Mouse (Mus musculus) activated CD4-positive, CD25-positive, alpha-beta regulatory T cell, adult 4 months (primary cell): ENCODE results near the gene Gmfg. TPM values are rescaled to one million over a fixed set of nuclear protein-coding genes. Genes with fewer than 3 reads are reported as not detected.

Experiments
- ATAC-seq: one replicate; pipeline ENCODE4 v1.8.0; 2017
- polyA plus RNA-seq, 2 experiments: library from polyadenylated mRNA; unstranded; fragments of 100-300 nt; shearing (Covaris generic); gene quantifications; one replicate each; pipeline ENCODE4 v1.2.1; 2017

The Gmfg gene
- polyA plus RNA-seq: 100 to 1,000 TPM; 694 to 773 TPM

DNA sequence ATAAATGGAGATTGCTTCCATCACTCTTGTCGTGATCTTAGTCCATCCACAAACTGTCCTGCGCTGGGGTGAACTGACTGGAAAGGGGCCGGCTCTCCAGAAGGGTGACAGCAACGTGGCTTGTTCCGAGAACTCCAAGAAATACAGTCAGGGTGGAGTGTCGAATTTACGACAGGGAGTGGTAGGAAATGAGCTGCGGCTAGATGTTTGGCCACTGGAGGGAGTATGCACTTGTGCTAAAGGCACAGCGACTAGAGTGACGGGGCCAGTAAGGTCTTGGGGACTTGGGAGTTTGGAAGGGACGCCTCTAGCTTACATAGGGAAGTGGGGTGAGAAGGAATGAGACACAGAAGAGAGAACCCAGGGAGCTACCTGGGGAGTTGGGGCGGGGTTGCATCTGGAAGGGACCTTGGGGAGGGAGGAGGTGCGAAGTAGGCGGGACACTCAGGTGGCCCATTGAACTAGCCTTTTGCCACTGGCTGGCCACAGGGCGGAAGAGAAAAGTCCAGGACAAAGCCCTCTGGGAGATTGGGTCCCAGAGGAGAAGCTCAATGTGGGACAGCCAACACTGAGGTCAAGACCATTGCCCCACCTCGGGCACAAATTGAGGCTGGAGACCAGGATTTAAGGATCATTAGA is at the start of gene Gmfg:
Gene Gmfg (plus strand): TSS at position 516 of the 639 bp plus-strand sequence.
- ATAC-seq: peak; percentile 40

DNA sequence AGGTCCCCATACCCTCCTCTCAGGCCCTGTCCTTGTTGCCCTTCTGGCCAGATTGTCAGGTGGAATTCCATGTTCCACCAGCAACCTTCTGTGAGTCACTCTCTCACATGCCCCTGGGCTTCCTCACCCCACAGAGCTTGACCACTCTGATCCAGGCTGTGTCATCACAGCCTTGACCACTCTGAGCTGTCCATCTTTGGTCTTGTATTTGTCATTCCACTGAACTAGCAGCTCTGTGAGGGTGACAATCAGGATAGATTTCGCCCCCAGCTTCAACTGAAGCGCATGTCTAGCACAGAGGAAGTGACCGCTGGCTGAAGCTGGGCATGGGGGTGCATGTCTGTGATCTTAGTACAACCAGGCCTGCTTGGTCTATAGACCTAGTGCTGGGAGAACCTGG is 46.9 kb upstream of the Gmfg start:
- no peak for ATAC-seq

DNA sequence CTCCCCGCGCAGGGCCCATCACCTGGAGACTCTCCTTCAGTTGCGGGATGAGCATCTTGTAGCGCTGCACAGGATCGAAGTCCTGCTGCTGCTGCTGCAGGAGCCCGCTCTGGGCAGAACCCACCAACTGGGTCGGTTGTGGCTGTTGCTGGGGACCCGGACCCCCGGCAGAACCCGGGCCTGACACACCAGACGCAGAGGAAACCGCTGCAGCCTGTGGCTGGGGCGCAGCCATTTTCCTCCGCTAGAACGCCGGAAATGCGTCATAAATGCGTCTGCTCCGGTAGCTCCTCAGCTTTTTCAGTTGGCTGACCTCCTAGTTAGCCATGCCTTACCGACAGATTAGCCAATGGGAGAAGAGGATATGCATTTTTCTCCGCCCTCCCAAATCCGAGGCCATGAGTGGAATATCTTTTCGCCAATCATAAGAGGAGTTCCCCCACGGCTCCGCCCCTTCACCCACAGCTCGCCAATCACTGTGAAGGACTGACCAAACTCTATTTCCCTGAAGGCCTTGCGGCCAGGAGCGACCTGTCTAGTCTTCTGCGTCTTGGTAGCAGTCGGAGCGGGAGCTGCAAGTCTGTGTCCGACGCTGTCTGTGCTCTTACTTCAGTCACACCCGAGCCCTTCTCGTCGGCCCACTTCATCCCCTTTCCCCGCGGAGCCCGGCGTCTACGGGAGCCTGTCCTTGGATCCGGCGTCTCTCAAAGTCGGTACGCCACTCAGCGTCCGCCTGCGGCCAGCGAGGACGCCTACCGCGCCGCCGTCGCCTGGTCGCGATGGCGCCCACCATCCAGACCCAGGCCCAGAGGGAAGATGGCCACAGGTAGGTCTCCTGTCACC is 44.6 kb upstream of the Gmfg start, which contains the start of the genes Med29 and Paf1:
Gene Med29 (minus strand): TSS at position 280 of the 843 bp plus-strand sequence.
Gene Paf1 (plus strand): TSS at position 523 of the 843 bp plus-strand sequence.
- peak; percentile 96 for ATAC-seq

DNA sequence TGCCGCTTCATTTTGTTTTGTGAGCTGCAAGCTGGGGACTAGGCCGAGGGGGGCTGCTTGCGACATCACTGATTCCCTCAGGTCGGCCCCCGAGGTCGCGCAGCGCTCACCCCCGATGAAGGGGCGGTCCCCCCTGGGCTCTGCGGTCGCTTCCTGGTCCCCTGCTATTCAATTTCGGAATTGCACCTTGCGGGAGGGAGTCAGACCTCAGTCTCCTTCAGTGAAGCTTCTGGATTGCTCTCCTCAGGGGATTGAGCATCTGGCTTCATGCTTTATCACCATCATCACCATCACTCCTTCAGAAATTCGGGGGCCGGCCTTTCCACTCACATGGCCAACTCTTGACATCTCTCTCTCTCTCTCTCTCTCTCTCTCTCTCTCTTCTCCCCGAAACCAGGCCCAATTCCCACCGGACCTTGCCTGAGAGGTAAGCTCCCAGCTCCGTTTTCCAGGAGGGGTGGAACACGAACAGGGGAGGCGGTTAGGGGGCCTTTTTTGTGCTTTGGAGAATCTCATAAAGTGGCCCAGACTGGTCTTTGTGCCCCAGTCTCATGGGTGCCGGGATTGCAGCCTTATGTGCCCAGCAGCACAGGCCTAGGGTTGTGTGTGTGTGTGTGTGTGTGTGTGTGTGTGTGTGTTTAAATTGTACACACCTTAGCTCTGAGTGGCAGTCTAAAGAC is 43.8 kb upstream of the Gmfg start:
- peak; percentile 3 for ATAC-seq

DNA sequence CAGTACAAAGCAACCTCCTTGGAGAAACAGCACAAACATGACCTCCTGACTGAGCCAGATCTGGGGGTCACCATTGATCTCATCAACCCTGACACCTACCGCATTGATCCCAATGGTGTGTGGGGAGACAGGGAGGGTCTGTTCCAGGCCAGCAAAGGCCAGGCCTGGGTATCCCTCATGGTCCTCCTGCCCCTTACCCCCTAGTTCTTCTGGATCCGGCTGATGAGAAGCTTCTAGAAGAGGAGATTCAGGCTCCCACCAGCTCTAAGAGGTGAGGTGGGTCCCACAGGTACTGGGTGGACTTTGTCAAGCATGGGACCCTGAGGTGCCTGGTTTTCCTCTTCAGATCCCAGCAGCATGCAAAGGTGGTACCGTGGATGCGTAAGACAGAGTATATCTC is 41.8 kb upstream of the Gmfg start:
- ATAC-seq: no peak

- no peak for ATAC-seq
These were observed 39.2 kb upstream of the Gmfg start for GRCm38 (mm10) chr7:28398000-28398399.

DNA sequence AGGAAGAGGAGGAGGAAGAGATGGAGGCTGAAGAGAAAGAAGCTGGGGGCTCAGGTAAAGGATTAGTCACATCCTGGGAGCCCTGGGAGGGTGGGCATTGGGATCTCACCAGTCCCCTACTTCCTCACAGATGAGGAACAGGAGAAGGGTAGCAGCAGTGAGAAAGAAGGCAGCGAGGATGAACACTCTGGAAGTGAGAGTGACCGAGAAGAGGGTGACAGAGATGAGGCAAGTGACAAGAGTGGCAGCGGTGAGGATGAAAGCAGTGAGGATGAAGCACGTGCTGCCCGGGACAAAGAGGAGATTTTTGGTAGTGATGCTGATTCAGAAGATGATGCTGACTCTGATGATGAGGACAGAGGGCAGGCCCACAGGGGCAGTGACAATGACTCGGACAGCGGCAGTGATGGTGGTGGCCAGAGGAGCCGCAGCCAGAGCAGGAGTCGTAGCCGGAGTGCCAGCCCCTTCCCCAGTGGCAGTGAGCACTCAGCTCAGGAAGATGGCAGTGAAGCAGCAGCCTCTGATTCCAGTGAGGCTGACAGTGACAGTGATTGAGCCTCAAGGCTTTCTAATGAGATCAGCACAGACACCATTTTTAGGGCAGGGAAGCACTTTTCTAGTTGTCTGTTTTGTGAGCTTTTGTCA is 38.4 kb upstream of the Gmfg start:
- no peak for ATAC-seq

GRCm38 (mm10) chr7:28401030-28401429 is 36.2 kb upstream of the Gmfg start:
- ATAC-seq: no peak

- no peak for ATAC-seq
These were observed 35.3 kb upstream of the Gmfg start for GRCm38 (mm10) chr7:28401942-28402341.

DNA sequence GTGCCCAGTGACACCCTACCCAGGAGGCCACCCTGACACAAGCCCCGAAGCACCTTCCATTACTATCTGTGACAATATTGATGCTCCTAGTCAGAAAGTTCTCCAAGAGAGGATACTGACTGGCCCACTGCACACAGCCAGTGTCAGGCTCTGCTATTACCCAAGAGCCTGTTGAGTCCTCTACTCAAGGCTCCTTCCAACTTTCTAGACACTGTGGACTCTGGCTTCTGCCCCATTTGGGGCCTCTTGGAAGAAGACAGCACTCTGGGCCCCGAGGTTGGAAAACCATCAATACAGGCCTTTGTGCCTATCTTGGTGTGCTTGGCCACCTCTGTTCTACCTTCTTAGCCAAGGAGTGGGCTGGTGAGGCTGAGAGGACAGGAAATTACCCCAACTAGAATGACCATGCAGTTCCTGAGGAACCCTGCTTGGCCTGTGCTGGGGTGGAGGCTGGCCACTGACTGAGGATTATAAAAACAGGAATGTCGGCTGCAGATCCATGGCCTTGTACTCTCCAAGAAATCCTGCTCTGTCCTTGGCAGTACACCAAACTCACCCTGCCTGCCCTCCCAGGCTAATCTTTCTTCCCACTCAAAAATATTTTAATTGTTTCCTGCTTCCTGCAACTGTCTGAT is 26.3 kb upstream of the Gmfg start:
- ATAC-seq: no peak

DNA sequence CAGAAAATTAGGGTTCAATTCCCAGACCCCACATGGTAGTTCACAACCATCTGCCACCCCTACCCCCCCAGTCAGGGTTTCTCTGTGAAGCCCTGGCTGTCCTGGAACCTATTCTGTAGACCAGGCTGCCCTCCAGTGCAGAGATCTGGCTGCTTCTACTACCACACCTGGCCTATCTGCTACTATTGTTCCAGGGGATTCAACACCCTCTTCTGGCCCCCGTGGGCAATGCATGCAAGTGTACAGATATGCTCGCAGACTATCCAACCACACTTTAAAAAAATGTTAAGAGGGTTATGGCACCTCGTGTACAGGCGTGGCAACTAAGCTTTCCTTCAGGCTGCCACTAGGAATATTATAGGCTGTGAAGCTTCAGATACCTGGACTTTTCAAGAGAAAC is 24.4 kb upstream of the Gmfg start:
- ATAC-seq: no peak

- ATAC-seq: no peak
These were observed 19.9 kb upstream of the Gmfg start for GRCm38 (mm10) chr7:28417368-28417767.

GRCm38 (mm10) chr7:28418096-28418670 is 19.1 kb upstream of the Gmfg start:
- no peak for ATAC-seq

DNA sequence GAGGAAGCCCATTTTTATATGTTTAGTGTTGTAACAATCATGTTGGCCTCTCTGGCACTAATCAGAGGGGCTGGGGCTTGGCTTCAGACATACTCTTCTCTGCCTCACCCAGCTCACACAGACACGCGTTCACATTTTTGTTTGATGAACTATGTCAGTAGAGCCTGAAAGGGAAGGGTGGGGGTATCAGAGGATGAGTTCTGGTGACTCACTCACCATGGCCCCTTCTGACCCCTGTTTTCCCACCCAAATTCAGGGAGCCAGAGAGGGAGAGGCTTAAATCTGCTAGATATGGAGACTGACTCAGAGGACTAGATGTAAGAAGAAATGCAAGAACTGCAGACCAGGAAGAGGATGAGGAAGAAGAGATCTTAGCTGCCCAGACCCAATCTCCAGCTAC is 17.8 kb upstream of the Gmfg start:
- no peak for ATAC-seq

GRCm38 (mm10) chr7:28423018-28423417 is 14.2 kb upstream of the Gmfg start:
- ATAC-seq: no peak

- no peak for ATAC-seq
These were observed 9.5 kb upstream of the Gmfg start for GRCm38 (mm10) chr7:28427738-28428137.

DNA sequence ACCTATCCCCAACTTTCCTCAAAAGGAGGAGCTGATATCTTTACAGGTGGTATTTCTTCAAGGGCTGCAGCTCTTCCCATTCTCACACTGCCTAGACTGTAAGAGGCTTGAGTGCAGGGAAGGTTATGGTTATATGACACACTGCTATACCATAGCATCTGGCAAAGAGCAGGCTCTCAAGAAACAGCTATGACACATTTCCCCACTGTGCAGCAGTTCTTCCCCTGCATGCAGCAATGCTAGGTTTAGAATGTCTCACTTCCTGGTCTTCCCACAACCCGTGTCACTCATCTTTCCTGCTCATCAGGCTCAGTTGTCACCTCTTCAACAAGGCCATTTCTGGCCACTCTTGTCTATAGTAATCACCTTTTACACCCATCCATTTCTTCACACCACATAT is 6.7 kb upstream of the Gmfg start:
- no peak for ATAC-seq

DNA sequence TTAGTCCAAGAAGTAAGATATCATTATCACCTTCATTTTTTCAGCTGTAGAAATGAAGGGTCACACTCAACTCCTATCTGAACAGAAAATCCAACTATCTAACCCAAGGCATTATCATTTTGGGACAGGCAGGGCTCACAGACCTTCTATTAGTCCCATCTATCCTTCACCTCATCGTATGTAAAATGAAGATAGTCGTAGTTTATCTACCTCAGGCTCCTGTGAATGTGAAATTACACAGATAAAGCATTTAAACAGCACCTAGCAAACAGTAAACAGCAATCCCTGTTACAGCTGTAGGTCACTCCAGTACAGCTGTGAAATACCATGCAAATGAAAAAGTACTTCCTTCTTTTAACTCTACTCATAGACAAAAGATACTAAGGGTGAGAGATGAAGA is 5.0 kb upstream of the Gmfg start:
- ATAC-seq: no peak

GRCm38 (mm10) chr7:28435660-28436259 is 1.5 kb upstream of the Gmfg start:
- no peak for ATAC-seq

- ATAC-seq: peak; percentile 84
These were observed 859 bp upstream of the Gmfg start for GRCm38 (mm10) chr7:28436271-28436904.

GRCm38 (mm10) chr7:28437964-28438363 is 717 bp downstream of the Gmfg start:
- ATAC-seq: no peak
